Mouse (Mus musculus) small intestine, adult 2 months (tissue): ENCODE data around the gene Ttc21a. TPM values are rescaled to one million over a fixed set of nuclear protein-coding genes. Genes with fewer than 3 reads are reported as not detected.

Experiments
- H3K27ac ChIP-seq: fragments of 200-500 bp; 2 replicates; pipeline ENCODE4 v1.5.1; 2012; ENCODE audit warnings: low read depth, low read length, control low read depth, inconsistent platforms; ENCODE audit not compliant: insufficient read depth
- H3K27me3 ChIP-seq: fragments of 200-500 bp; 2 replicates; pipeline ENCODE4 v1.6.1; 2012; ENCODE audit warnings: mild to moderate bottlenecking, moderate library complexity, low read length, inconsistent platforms; ENCODE audit not compliant: control insufficient read depth, insufficient read depth
- H3K36me3 ChIP-seq: fragments of 200-500 bp; 2 replicates; pipeline ENCODE4 v1.6.1; 2012; ENCODE audit warnings: mild to moderate bottlenecking, low read length, control low read depth, inconsistent platforms; ENCODE audit not compliant: control insufficient read depth, insufficient read depth
- H3K4me1 ChIP-seq: fragments of 200-500 bp; 2 replicates; pipeline ENCODE4 v1.6.1; 2012; ENCODE audit warnings: low read length, inconsistent platforms, mixed read lengths; ENCODE audit not compliant: control insufficient read depth, insufficient read depth, insufficient read length
- H3K4me3 ChIP-seq: fragments of 200-500 bp; 2 replicates; pipeline ENCODE4 v1.5.1; 2012; ENCODE audit warnings: low read depth, mild to moderate bottlenecking, control low read depth, inconsistent platforms, low read length, moderate library complexity
- CTCF ChIP-seq: fragments of 200-500 bp; IDR thresholded peaks from 2 replicates; pipeline ENCODE4 v1.5.1; 2012; ENCODE audit warnings: low read depth, mild to moderate bottlenecking, control low read depth, inconsistent platforms, low read length, moderate library complexity, mixed read lengths; ENCODE audit not compliant: insufficient replicate concordance, insufficient read length; ENCODE audit errors: extremely low read depth
- POLR2A ChIP-seq: fragments of 200-500 bp; IDR thresholded peaks from 2 replicates; pipeline ENCODE4 v1.6.1; 2012; ENCODE audit warnings: low read depth, mild to moderate bottlenecking, control low read depth, inconsistent platforms, low read length, moderate library complexity
- WGBS: fragments of 180-500 bp; shearing (Covaris S2); methylation state at CpG from one replicate; pipeline ENCODE4 v1.1.7; 2018; 5-methylcytosine and 5-hydroxymethylcytosine counted together
- polyA plus RNA-seq: library from polyadenylated mRNA; depleted of rRNA; stranded (reverse); fragments of >200 nt; gene quantifications from 2 replicates; pipeline ENCODE4 v1.2.3, GENCODE M21; 2012

The Ttc21a gene
- polyA plus RNA-seq, 1 experiment, result not detected

DNA sequence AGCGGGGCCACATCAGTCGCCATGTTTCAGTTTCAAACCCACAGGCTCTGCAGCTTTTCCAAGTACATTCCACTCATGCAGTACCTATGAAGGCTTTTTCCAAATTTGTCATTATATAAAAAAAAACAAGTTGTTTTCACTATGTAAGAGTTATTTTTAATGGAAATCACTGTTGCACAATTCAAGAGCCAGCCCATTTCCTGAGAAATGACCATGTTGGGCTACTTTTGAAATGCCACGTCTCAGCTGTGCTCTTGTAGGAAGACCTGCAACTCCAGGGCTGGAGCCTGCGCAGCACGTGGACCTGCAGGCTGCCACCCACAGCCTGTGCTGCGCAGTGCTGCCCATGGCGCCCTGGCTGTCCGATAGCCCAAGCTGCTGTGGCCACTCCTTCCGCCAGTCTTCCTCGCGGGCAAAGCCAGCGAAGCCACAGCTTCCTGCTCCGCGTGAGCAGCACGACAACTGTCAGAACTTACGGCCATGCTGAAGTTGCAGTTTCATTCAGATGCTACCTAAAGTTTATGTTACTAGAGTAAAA is 12.2 kb upstream of the Ttc21a start:
- peaks cover 62% of the 10 kb centered on the region for H3K36me3 ChIP-seq
- no peak overlapping the region for H3K27ac ChIP-seq
- H3K4me3 ChIP-seq, result no peak overlapping the region
- H3K4me1 ChIP-seq, result no peaks in the 10 kb centered on the region
- no peak for TF ChIP-seq CTCF
- no peak for TF ChIP-seq POLR2A
- 81% methylated on average over 16 of the region's 16 CpGs for WGBS
- no peaks in the 10 kb centered on the region for H3K27me3 ChIP-seq

DNA sequence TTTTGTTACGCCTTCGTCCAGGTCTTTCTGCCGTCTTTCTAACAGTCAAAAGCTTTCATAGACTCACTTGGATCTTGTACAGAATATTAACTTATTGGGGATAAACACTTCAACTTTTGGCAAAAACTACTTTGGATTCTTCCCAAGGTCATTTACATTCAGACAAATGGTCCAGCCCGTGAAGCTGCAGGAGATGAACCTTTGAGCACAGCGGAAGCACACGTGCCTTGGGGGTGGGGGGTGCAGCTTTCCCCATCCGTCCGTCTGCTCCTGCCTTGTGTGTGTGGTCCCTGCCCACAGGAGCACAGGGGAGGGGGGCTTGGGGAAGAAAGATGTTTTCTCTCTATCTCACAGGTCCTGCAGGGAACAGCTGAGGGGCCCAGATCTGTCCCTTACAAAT is 11.7 kb upstream of the Ttc21a start:
- no peak for TF ChIP-seq POLR2A
- no peak for TF ChIP-seq CTCF
- Histone ChIP-seq H3K4me1 (no peaks in the 10 kb centered on the region), H3K27ac (no peak overlapping the region), H3K36me3 (peaks cover 61% of the 10 kb centered on the region), H3K4me3 (no peak overlapping the region), H3K27me3 (no peaks in the 10 kb centered on the region)
- WGBS, result 75% methylated on average over 8 of the region's 8 CpGs

DNA sequence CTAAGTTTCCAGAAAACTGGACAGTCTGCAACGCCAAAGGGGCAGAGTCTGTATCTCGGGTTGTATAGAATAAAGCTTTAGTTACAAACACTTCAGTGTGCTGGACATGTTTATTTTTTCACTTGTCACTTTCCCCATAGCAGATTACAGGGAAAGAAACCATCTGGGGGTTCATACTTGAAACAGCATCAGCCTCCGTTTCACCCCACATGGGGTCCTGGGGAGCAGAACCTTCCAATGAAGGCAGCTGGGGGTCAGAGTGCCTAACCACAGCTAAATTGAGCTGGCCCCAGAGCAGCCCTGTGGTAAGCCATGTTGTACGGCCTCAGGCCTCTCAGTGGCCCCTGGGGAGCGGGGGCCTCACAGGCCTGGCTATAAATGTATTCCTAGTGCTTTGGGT is 10.9 kb upstream of the Ttc21a start:
- peaks cover 63% of the 10 kb centered on the region for H3K36me3 ChIP-seq

DNA sequence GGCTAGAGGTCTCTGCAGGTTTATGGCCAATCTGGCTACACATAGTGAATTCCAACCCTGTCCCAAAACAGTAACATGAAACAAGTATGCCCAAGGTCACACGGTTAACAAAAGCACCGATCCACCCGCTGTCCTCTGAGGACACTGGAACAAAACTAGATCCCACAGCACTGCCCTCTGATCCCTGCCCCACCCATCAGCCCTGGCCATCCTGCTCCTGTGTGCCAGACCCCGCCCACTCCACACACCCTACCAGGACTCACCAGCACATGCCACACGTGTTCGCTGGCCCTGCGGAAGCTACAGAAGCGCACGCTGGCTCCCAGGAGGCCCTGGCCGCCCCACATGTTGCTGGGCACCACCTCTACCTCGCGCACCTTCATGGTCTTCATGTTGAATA is 5.0 kb upstream of the Ttc21a start:
- H3K36me3 ChIP-seq, result peaks cover 29% of the 10 kb centered on the region
- TF ChIP-seq CTCF, result no peak
- TF ChIP-seq POLR2A, result no peak
- peaks cover 25% of the 10 kb centered on the region for H3K4me1 ChIP-seq
- peak overlapping the region; percentile 63 for H3K27ac ChIP-seq
- no peak overlapping the region for H3K4me3 ChIP-seq
- 29% methylated on average over 12 of the region's 12 CpGs for WGBS
- H3K27me3 ChIP-seq, result no peaks in the 10 kb centered on the region

More for the DNA sequence above, 10.9 kb upstream of the Ttc21a start:
- Histone ChIP-seq H3K27me3 (no peaks in the 10 kb centered on the region), H3K4me3 (no peak overlapping the region), H3K4me1 (peaks cover under 1% of the 10 kb centered on the region; the same call in 1 of the 2 replicates), H3K27ac (no peak overlapping the region)
- 77% methylated on average over 5 of the region's 5 CpGs for WGBS
- TF ChIP-seq POLR2A (no peak), CTCF (no peak)

DNA sequence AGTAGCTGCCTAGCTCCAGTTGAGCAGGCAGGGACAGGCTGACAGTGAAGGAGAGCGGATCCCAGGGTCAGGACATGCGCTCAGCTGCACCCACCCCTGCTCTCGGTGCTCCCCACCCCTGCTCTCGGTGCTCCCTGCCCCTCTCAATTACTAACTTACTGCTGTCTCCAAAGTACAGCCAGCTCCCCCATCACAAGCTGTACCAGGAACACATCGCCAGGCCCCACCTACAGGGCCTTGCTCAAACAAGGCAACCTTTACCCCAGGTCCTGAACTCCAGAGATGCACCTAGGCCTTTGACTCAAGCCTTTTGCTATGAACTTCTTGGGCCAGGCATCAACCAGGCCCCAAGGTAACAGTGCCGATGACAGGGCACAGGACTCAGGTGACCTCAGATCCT is 3.7 kb upstream of the Ttc21a start:
- H3K27me3 ChIP-seq, result no peaks in the 10 kb centered on the region
- no peak for TF ChIP-seq CTCF
- TF ChIP-seq POLR2A, result no peak
- 65% methylated on average over 6 of the region's 6 CpGs for WGBS
- no peak overlapping the region for H3K4me3 ChIP-seq
- H3K27ac ChIP-seq, result no peak overlapping the region
- H3K36me3 ChIP-seq, result peaks cover 17% of the 10 kb centered on the region
- peaks cover 32% of the 10 kb centered on the region for H3K4me1 ChIP-seq

DNA sequence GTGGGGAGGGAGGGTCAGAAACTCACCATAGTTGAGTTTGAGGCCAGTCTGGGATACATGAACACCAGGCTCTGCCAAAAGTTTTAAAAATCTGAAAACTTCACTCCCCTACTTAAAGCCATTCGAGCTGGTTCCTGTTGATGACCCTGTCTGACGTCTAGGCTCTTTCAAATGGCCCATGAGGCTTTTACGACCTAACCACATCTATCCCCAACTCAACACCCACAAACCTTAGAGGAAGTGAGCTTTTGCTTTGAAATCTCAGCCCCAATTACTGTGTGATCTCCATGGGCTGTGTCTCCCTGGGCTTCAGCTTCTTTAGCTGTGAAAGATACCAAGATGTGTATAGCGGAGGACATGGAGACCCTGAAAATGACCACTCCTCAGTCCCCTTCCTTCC is 1.1 kb downstream of the Ttc21a start:
- Histone ChIP-seq H3K27ac (no peak overlapping the region), H3K4me3 (no peak overlapping the region), H3K4me1 (peaks cover 20% of the 10 kb centered on the region), H3K36me3 (no peaks in the 10 kb centered on the region), H3K27me3 (no peaks in the 10 kb centered on the region)
- TF ChIP-seq CTCF, result no peak
- TF ChIP-seq POLR2A, result no peak
- 39% methylated on average over 4 of the region's 4 CpGs for WGBS

DNA sequence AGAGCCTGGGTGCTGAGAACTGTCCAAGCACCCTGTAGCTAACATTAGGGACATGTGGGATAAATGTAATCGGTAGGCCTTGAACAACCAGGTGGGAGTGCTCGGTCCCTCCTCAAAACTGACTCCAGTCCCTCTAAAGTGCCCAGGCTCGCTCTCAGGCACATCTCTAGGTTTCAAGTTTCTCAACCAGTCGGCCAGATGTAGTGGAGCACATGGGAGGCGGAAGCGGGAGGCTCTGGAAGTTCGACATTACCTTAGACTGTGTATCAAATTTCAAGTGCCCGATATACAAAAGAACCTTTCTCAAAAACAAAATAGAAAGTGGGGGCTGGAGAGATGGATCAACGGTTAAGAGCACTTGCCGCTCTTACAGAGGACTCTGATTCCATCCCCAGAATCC is 2.2 kb downstream of the Ttc21a start:
- 82% methylated on average over 10 of the region's 10 CpGs for WGBS
- peaks cover 15% of the 10 kb centered on the region for H3K4me1 ChIP-seq
- H3K27ac ChIP-seq, result no peak overlapping the region
- H3K27me3 ChIP-seq, result no peaks in the 10 kb centered on the region
- H3K36me3 ChIP-seq, result no peaks in the 10 kb centered on the region
- H3K4me3 ChIP-seq, result no peak overlapping the region
- TF ChIP-seq CTCF, result no peak
- no peak for TF ChIP-seq POLR2A
